Mouse (Mus musculus) T-cell, adult 2 months (primary cell): Measurements from ENCODE around the gene Ptprg.

Source experiments
- DNase-seq: peaks from one replicate; pipeline ENCODE4 v3.0.0; 2022; ENCODE audit warnings: low spot score

Ptprg gene

GRCm38 (mm10) chr14:12099390-12100333, 546.3 kb downstream of the Ptprg start:
- no peak for DNase-seq

- DNase-seq = no peak
Measured at GRCm38 (mm10) chr14:12102389-12103325, 549.3 kb downstream of the Ptprg start.

GRCm38 (mm10) chr14:12104297-12105155, 551.2 kb downstream of the Ptprg start:
- no peak for DNase-seq

GRCm38 (mm10) chr14:12105156-12105430, 551.8 kb downstream of the Ptprg start:
- no peak for DNase-seq

GRCm38 (mm10) chr14:12105593-12105992, 552.3 kb downstream of the Ptprg start:
- no peak for DNase-seq

GRCm38 (mm10) chr14:12107459-12107858, 554.1 kb downstream of the Ptprg start:
- no peak for DNase-seq

GRCm38 (mm10) chr14:12107991-12108390, 554.7 kb downstream of the Ptprg start:
- no peak for DNase-seq

GRCm38 (mm10) chr14:12112548-12113011, 559.2 kb downstream of the Ptprg start:
- no peak for DNase-seq

- DNase-seq = no peak
Measured at GRCm38 (mm10) chr14:12113326-12113725, 560.0 kb downstream of the Ptprg start.

- DNase-seq = no peak
Measured at GRCm38 (mm10) chr14:12114016-12114415, 560.7 kb downstream of the Ptprg start.

- no peak for DNase-seq
Measured at GRCm38 (mm10) chr14:12119260-12119659, 565.9 kb downstream of the Ptprg start.

GRCm38 (mm10) chr14:12121906-12122305, 568.6 kb downstream of the Ptprg start:
- DNase-seq = no peak

GRCm38 (mm10) chr14:12124682-12125081, 571.4 kb downstream of the Ptprg start:
- no peak for DNase-seq

- no peak for DNase-seq
Measured at GRCm38 (mm10) chr14:12127951-12128350, 574.6 kb downstream of the Ptprg start.

GRCm38 (mm10) chr14:12132046-12132615, 578.8 kb downstream of the Ptprg start:
- no peak for DNase-seq

- no peak for DNase-seq
Measured at GRCm38 (mm10) chr14:12133163-12133562, 579.8 kb downstream of the Ptprg start.

GRCm38 (mm10) chr14:12134504-12134903, 581.2 kb downstream of the Ptprg start:
- no peak for DNase-seq

- DNase-seq = no peak
Measured at GRCm38 (mm10) chr14:12136536-12136935, 583.2 kb downstream of the Ptprg start.

GRCm38 (mm10) chr14:12139643-12140481, 586.5 kb downstream of the Ptprg start:
- no peak for DNase-seq

- no peak for DNase-seq
Measured at GRCm38 (mm10) chr14:12143941-12144485, 590.7 kb downstream of the Ptprg start.
